Mouse (Mus musculus) liver, embryonic 15.5 days (tissue): ENCODE measurements around the gene Fgfr2. TPM values are rescaled to one million over a fixed set of nuclear protein-coding genes. Genes with fewer than 3 reads are reported as not detected.

Experiments used
- ATAC-seq: fragments of 200-750 bp; cut with Nextera tagmentation; 2 replicates; pipeline ENCODE4 v1.8.0; 2017; ENCODE audit warnings: moderate number of reproducible peaks, mild to moderate bottlenecking, moderate library complexity; ENCODE audit not compliant: insufficient read depth
- H3K27ac ChIP-seq: fragments of 300-500 bp; sonication (generic); replicated peaks from 2 replicates; pipeline ENCODE4 v1.5.1; 2015; ENCODE audit warnings: mild to moderate bottlenecking, inconsistent platforms
- H3K27me3 ChIP-seq: fragments of 300-500 bp; sonication (generic); 2 replicates; pipeline ENCODE4 v1.6.1; 2015; ENCODE audit warnings: mild to moderate bottlenecking, inconsistent platforms
- H3K36me3 ChIP-seq: fragments of 300-500 bp; sonication (generic); replicated peaks from 2 replicates; pipeline ENCODE4 v1.6.1; 2015; ENCODE audit warnings: moderate library complexity, mild to moderate bottlenecking, inconsistent platforms
- H3K4me1 ChIP-seq: fragments of 300-500 bp; sonication (generic); replicated peaks from 2 replicates; pipeline ENCODE4 v1.6.1; 2015; ENCODE audit warnings: inconsistent platforms
- H3K4me2 ChIP-seq: fragments of 300-500 bp; sonication (generic); 2 replicates; pipeline ENCODE4 v1.6.1; 2015; ENCODE audit warnings: moderate library complexity, mild to moderate bottlenecking, inconsistent platforms
- H3K4me3 ChIP-seq: fragments of 300-500 bp; sonication (generic); replicated peaks from 2 replicates; pipeline ENCODE4 v1.5.1; 2015; ENCODE audit warnings: mild to moderate bottlenecking, inconsistent platforms
- H3K9ac ChIP-seq: fragments of 300-500 bp; sonication (generic); 2 replicates; pipeline ENCODE4 v1.6.1; 2015; ENCODE audit warnings: moderate library complexity, mild to moderate bottlenecking, inconsistent platforms
- H3K9me3 ChIP-seq: fragments of 300-500 bp; sonication (generic); replicated peaks from 2 replicates; pipeline ENCODE4 v1.6.1; 2016; ENCODE audit warnings: inconsistent platforms
- WGBS: fragments of 180-500 bp; shearing (Covaris S2); methylation state at CpG from one replicate; pipeline ENCODE4 v1.1.7; 2015; ENCODE audit warnings: mixed read lengths; ENCODE audit not compliant: insufficient replicate concordance; 5-methylcytosine and 5-hydroxymethylcytosine counted together
- polyA plus RNA-seq: library from polyadenylated mRNA; unstranded; fragments of >200 nt; fragmentation: Nextera tagmentation; extraction: Ambion mirVana; gene quantifications from 2 replicates; pipeline ENCODE4 v1.2.1, GENCODE M21; 2015

The Fgfr2 gene
- polyA plus RNA-seq, 1 experiment from 2014 or later, result 10.5 TPM

DNA sequence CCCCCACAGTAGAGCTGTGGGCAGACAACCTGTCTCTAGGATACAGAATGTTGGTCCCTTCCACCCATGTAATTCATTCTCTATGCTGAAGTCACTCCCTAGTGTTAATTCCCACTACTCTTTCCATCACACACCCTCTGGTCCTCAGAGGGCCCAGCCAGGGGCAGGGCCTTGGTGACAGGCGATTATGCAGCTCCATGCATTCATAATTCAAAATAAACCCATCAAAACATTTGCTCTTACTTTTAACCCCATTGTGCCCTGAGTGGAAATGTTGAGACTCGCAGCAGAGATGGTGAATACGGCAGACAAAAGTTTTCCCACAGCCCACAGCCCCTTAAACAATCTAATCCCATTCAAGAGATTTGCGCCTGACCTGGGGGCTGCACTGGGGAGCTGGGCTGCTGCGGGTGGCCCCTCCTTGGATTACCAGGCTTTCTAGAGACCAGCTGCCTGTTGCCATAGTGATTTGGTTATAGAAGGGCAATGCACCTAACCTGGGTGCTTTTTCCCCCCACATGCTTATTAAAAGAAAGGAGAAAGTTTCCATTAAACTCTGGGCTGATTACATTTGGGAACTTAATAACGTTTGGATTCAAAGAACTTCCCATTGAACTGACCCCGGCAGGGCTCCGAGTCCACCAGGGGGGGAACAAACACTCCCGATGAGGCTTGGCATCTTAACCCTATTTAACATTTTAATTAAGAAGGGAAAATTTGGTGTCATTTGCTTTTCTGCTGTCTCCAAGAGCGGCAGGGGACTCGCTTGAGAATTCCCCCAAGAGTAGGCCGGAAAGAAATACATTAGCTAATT lies 2755.7 kb downstream of the Fgfr2 start:
- Histone ChIP-seq H3K4me2 (no peak overlapping the region), H3K9ac (no peak overlapping the region), H3K4me1 (no peaks in the 10 kb centered on the region), H3K9me3 (no peaks in the 10 kb centered on the region), H3K4me3 (no peak overlapping the region), H3K27ac (no peak overlapping the region), H3K36me3 (no peaks in the 10 kb centered on the region), H3K27me3 (no peaks in the 10 kb centered on the region)
- ATAC-seq, result no peak
- 55% methylated on average over 12 of the region's 12 CpGs for WGBS

DNA sequence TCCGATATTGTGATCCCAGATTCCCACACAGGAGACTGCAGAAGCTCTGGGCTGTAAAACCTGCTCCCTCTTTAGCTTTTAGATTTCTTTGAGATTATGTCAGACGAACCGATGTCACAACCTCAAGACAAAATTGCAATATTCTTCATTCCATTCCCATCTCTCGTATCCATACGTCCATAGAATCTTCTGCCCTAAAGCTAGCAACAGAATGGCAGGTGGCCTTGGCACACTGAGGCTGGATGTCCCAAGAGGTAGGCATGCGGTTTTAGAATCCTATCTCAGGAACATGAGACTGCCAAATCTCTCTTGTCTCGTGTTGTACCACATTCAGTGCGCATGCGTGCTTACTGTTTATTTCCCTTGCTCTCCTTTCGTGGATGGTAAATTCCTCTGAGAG lies 2757.4 kb downstream of the Fgfr2 start:
- Histone ChIP-seq H3K27ac (no peak overlapping the region), H3K4me2 (no peak overlapping the region), H3K27me3 (no peaks in the 10 kb centered on the region), H3K4me1 (no peaks in the 10 kb centered on the region), H3K36me3 (no peaks in the 10 kb centered on the region), H3K4me3 (no peak overlapping the region), H3K9me3 (no peaks in the 10 kb centered on the region), H3K9ac (no peak overlapping the region)
- 81% methylated on average over 10 of the region's 10 CpGs for WGBS
- ATAC-seq, result no peak

DNA sequence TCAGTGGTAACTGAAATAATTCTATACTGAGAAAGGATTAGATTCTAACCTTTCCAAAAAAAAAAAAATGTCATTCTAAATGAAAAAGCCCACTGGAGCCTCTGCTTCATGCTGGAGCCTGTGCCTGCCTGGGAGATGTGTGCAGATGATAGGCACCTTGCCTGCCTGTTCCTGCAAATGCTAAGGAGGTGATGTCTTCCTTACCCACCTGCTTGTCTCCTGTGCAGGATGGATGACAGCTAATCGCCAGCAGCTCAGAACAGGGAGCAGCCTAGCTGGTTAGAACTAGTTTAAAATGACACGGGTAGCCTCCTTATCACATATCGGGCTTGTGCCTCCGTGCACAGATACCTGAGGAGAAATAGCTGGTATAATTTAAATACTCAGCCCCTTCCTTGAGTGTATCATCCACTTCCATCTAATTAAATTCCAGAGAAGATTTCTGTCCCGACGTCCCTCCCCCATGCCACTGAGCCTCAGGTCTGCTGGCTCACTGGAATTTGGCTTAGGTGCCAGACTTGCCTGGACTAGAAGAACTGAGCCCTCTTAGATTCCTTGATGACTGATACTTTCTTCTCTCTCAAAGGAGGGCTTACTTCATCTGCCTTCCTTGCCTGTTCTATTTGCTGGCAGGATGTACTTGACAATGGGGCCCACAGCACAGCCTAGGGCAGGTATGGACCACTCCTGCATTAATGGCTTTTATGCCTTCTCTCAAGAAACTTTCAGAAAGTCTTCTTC lies 2782.6 kb downstream of the Fgfr2 start:
- Histone ChIP-seq H3K4me2 (no peak overlapping the region), H3K9me3 (no peaks in the 10 kb centered on the region), H3K9ac (no peak overlapping the region), H3K36me3 (no peaks in the 10 kb centered on the region), H3K4me3 (no peak overlapping the region), H3K27ac (no peak overlapping the region), H3K4me1 (no peaks in the 10 kb centered on the region), H3K27me3 (no peaks in the 10 kb centered on the region)
- 64% methylated on average over 6 of the region's 6 CpGs for WGBS
- ATAC-seq, result no peak

DNA sequence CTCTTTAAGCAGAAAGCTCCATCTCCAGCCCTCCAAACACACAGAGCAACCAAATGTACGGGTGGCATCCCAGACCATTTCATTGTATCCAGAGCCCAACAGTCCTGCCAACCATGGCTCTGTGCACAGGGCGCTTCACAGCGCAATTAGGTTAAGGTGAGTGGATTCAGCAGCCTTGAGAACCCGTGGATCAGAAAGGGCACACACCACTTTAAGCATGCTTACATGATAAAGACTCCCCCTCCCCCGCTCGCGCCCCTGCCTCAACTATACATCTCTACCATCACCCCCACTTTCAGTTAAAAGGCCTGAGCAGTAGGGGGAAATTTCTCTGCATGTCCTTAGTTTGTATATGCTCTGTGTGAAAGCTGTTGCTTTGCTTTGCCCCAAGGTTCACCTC lies 2785.5 kb downstream of the Fgfr2 start:
- Histone ChIP-seq H3K9me3 (no peaks in the 10 kb centered on the region), H3K4me2 (no peak overlapping the region), H3K9ac (no peak overlapping the region), H3K27ac (no peak overlapping the region), H3K36me3 (no peaks in the 10 kb centered on the region), H3K27me3 (no peaks in the 10 kb centered on the region), H3K4me1 (no peaks in the 10 kb centered on the region), H3K4me3 (no peak overlapping the region)
- 66% methylated on average over 7 of the region's 7 CpGs for WGBS
- ATAC-seq, result no peak

DNA sequence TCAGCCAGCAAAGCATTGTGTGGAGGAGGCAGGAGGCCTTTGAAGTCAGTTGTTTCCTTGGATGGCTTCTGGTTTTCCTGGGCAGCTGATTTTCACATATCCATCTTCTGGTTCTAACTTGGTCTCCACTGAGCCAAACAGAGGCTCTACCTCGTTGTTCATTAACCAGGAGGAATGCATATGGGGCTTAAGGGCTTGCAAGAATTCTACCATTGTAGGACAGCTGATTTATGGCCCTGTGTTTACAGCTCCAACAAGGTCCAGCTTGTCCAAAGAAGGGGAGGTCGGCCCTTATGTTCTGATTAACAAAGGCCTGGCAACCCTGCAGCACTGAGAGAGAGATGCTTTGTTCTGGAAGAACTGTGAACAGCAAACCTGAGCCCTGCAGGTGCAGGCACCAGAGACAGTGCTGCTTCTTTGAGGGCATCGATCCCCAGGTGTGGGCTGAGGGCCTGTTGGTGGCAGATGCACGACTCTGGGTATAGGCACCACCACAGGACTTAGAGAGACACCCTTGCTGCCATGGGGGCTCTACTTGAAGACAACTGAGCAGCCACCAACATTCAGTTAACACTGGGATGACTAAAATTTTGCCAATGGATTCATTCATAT lies 2787.6 kb downstream of the Fgfr2 start:
- H3K4me2 ChIP-seq, result no peak overlapping the region
- no peaks in the 10 kb centered on the region for H3K36me3 ChIP-seq
- no peaks in the 10 kb centered on the region for H3K4me1 ChIP-seq
- H3K9me3 ChIP-seq, result no peaks in the 10 kb centered on the region
- WGBS, result 28% methylated on average over 4 of the region's 4 CpGs
- no peak overlapping the region for H3K4me3 ChIP-seq
- H3K27me3 ChIP-seq, result no peaks in the 10 kb centered on the region
- H3K27ac ChIP-seq, result no peak overlapping the region
- no peak overlapping the region for H3K9ac ChIP-seq
- no peak for ATAC-seq

DNA sequence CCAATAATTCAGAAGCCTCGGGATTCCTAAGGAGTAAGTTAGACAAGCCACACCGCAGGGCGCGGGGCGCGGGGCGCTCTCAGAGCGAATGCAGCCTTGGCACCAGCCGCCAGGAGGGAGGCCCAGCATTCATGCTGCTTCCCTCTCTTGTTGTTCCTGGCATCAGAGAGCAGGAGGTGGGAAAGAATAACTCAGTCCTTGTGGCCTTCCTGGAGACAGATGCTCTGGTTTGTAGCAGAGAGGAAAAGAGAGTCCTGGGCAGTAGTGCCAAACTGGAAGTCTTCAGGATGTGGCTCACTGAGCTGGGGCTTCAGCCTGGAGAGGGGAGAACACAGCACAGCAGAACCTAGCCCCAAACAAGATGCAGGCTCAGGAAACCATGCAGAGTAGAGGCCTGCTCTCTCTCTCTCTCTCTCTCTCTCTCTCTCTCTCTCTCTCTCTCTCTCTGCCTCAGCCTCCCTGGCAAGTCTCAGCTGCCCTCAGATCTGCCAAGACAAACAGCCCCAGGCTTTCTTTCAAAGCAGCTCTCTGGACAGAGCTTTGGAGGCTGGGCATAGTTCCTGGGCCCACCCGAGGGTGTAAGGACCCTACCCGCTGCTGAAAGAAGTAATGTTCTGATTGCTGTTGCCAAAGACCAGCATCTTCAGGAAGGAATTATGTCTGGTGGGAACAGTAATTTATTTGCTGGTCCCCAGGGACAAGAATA lies 2790.5 kb downstream of the Fgfr2 start:
- Histone ChIP-seq H3K9me3 (no peaks in the 10 kb centered on the region), H3K9ac (no peak overlapping the region), H3K27me3 (no peaks in the 10 kb centered on the region), H3K4me3 (no peak overlapping the region), H3K4me2 (no peak overlapping the region), H3K4me1 (no peaks in the 10 kb centered on the region), H3K36me3 (no peaks in the 10 kb centered on the region), H3K27ac (no peak overlapping the region)
- 79% methylated on average over 11 of the region's 11 CpGs for WGBS
- ATAC-seq, result no peak

DNA sequence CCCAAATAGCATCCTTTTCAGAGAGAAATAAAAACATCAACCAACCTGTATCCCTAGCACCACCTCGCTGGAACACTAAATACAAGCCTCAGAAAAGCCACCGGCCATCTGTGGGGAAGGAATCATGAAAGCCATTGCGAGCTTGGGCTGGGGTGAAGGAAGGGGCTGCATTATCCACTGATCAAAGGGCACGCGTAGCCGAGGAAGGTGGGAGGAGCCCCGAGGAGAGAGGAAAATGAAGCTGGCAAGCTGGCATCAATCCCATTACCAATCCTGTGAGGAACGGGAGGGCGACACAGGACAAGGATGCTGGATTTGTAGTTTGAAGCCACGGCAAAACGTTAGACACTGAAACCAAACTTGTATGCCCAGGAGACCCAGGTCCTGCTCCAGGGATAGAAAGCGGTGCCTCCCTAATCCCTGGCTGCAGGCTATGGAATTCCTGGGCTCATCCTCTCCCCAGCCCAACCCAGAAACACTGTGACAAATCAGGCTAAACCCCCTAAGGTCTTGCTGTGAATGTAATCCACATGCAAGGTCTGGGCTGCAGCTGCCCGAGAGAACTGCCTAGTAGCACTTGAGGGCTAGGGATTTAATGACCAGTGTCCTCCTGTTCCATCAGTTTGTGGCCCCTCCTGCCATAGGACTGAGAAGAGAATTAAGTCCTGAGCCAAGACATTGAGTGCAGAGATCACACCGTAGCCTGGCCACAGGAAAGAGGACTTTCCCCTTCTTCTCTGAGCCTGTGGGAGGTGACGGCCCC lies 2795.4 kb downstream of the Fgfr2 start:
- no peak for ATAC-seq
- Histone ChIP-seq H3K36me3 (no peaks in the 10 kb centered on the region), H3K9ac (no peak overlapping the region), H3K9me3 (no peaks in the 10 kb centered on the region), H3K4me1 (no peaks in the 10 kb centered on the region), H3K4me3 (no peak overlapping the region), H3K4me2 (no peak overlapping the region), H3K27me3 (no peaks in the 10 kb centered on the region), H3K27ac (no peak overlapping the region)
- WGBS, result 18% methylated on average over 15 of the region's 15 CpGs

DNA sequence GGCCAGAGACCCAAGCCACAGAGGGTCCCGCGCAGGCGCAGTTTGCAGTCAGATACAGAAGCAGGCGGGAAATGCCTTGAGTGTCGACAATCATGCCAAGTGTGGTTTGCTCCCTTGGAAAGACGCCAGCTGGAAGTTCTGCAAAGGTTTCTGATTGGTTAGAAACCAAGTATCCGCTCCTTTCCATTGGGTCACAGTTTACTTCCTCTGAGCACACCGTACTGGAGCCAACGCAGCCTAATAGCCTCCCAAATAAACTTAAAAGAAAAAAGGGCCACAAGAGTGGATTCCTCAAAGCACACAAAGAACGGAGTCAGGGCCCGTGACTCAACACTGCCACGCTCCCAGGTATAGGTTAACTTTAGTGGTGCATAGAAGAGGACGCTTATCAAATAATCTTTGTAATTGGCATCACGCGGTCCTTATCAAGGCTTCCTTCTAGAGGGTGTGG lies 2797.1 kb downstream of the Fgfr2 start:
- WGBS, result 69% methylated on average over 15 of the region's 15 CpGs
- no peak for ATAC-seq

DNA sequence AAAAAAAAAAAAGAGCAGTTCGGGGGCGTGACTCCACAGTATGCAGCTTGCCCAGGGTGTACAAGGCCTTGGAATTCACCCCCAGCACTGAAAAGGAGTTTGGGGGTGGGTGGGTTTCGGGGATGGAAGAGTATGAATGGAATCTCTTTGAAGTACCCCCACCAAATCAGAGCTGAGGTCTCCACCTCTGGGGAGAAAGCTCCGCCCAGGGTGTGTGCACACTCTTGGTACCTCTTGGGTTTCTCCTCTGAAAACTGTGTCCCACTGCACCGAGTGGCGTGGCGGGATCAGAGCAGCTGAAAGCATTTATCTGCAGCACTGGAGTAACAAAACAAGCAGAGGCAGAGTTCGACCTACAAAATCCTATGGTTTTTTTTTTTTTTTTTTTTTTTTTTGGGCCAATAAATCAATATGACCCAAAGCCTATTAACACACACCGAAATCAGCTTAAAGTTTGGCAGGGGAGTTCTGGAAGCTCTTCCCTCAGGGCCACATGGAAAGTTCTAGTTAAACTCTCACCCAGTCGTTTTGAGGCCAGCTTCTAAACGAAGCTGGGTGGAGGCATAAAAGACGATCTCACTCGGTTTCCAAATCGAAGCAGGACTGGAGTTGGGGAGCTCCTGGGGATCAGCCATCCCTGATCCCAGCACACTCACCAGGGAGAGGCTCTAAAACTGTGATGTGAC lies 2798.3 kb downstream of the Fgfr2 start:
- Histone ChIP-seq H3K36me3 (no peaks in the 10 kb centered on the region), H3K4me3 (no peak overlapping the region), H3K27ac (no peak overlapping the region), H3K9ac (no peak overlapping the region), H3K27me3 (no peaks in the 10 kb centered on the region), H3K9me3 (no peaks in the 10 kb centered on the region), H3K4me2 (no peak overlapping the region), H3K4me1 (no peaks in the 10 kb centered on the region)
- ATAC-seq, result no peak
- 52% methylated on average over 14 of the region's 14 CpGs for WGBS

More for the DNA sequence above, 2797.1 kb downstream of the Fgfr2 start:
- H3K4me2 ChIP-seq, result no peak overlapping the region
- no peaks in the 10 kb centered on the region for H3K36me3 ChIP-seq
- no peaks in the 10 kb centered on the region for H3K27me3 ChIP-seq
- no peaks in the 10 kb centered on the region for H3K4me1 ChIP-seq
- H3K27ac ChIP-seq, result no peak overlapping the region
- no peaks in the 10 kb centered on the region for H3K9me3 ChIP-seq
- no peak overlapping the region for H3K4me3 ChIP-seq
- H3K9ac ChIP-seq, result no peak overlapping the region

DNA sequence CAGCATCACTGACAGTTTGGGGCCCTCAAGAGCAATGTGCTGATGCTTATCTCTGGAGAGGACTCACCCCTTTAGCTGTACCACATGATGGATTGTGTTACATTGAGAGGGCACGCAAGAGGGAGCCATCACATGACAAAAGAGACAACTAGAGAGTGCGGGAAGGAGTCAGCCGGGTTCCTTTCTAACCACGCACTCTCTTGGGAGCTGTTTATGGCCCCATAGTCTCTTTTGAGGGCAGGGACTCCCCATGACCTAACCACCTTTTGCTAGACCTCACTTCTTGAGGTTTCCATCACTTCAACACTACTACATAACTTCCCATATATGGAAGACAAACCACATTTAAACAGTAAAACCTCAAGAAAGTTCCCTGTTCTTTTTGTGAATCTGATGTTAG lies 2799.4 kb downstream of the Fgfr2 start:
- Histone ChIP-seq H3K27me3 (no peaks in the 10 kb centered on the region), H3K9ac (no peak overlapping the region), H3K36me3 (no peaks in the 10 kb centered on the region), H3K4me1 (no peaks in the 10 kb centered on the region), H3K9me3 (no peaks in the 10 kb centered on the region), H3K4me3 (no peak overlapping the region), H3K4me2 (no peak overlapping the region), H3K27ac (no peak overlapping the region)
- WGBS, result 55% methylated on average over 4 of the region's 4 CpGs
- no peak for ATAC-seq
